Mouse (Mus musculus): ENCODE results near the gene Sike1.

The Sike1 gene

DNA sequence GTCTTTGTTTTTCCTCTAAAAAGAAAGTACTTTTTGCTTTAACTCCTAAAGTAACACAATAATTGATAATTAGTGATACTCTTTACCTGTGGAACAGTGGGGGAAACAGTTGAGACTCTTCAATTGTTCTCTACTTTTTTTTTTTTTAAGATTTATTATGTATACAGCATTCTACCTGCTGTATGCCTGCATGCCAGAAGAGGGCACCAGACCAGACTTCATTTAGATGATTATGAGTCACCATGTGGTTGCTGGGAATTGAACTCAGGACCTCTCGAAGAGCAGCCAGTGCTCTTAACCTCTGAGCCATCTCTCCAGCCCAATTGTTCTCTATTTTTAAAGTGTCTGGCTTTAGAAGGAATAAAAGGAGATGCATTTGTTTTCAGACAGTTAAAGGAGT, 30.7 kb downstream of the Sike1 start:
- no peak for DNase-seq (ENCODE audit: low spot score)

DNA sequence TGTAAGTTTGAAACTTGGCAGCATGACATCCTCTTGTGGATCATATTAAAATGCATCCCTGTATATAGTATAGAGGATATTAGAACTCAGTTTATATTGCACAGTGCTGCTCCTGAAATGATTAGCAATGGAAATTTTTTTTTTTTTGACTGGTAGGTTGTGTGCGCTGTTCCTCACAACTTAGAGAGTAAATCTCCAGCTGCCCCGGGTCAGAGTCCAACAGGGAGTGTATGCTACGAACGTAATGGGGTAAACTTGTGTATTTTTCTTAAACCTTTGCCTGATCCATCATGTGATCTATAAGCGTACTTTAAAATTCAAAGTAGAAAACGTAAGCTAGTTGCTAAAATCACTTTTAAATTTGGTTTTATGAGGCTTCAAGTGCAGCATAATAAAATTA, 44.8 kb downstream of the Sike1 start:
- no peak for DNase-seq (ENCODE audit: low spot score)

DNA sequence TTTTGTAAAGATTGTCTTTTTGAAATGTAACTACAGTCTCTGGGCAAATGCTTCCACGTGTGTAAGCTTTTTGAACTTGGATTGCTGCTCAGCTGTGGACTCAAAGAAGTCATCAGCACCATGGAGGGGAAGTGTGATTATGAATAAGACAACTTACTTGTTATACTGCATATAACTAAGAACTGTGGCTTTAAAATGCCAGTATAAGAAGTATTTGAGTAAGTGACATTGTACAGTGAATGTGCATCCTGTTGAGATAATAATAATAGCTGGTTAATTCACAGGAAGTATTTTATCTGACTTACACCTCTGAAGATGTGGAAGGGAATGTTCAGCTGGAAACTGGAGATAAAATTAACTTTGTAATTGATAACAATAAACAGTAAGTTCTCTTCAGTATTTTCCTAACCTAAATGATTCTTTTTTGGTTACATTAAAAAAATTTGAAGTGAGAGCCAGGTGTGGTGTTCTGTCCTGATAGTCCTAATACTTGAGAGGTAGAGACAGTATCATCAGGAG, 45.4 kb downstream of the Sike1 start:
- no peak for DNase-seq (ENCODE audit: low spot score)

DNA sequence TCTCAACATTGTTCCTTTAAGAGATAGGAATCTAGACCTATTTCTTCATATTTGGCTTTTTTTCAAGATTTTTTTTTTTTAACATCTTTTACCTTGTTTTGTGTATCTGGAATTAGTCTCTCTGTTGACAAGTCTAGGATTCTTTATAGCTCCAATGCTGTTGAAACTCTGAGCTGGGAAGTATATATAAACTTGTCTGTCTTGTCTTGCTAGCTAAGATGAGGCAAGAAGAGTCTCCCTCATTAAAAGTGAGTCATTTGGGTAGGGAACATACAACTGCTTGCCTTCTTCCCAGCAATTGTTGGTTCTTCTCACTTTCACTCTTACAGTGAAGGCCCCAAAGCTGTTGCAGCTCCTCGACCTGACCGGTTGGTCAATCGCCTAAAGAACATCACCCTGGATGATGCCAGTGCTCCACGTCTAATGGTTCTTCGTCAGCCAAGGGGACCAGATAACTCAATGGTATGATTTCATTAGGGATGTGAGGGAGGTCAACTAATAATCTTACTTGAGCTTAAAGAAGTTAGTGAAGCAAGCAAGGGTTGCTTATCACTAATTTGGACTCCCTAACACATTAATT, 60.6 kb downstream of the Sike1 start:
- no peak for DNase-seq (ENCODE audit: low spot score)

DNA sequence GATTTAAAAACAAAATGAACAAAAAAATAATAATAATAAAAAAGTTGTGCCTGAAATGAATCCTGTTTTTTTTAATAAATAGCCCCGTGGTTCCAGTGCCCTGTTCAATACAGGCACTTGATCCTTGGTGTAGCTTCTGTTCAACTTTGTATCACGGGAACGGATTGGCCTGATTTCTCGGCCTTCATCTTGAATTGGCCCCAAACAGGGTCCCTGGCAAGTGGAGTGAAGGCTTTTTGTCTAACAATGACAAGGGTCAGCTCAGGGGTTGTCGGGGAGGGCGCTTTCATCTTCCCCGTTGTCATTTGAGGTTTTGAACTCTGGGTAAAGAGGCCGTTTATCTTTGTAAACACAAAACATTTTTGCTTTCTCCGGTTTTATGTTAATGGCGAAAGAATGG, 62.2 kb downstream of the Sike1 start:
- DNase-seq (ENCODE audit: low spot score), result no peak

Data from ovary, adult 18-20 months (tissue).